Mouse (Mus musculus): ENCODE measurements around the gene Cdkn2d.
"Not testable (repeated sequence)": the region's sequence is repeated elsewhere in the genome, so short reads cannot be mapped to it uniquely, and the experiment has no call there.

The Cdkn2d gene

DNA sequence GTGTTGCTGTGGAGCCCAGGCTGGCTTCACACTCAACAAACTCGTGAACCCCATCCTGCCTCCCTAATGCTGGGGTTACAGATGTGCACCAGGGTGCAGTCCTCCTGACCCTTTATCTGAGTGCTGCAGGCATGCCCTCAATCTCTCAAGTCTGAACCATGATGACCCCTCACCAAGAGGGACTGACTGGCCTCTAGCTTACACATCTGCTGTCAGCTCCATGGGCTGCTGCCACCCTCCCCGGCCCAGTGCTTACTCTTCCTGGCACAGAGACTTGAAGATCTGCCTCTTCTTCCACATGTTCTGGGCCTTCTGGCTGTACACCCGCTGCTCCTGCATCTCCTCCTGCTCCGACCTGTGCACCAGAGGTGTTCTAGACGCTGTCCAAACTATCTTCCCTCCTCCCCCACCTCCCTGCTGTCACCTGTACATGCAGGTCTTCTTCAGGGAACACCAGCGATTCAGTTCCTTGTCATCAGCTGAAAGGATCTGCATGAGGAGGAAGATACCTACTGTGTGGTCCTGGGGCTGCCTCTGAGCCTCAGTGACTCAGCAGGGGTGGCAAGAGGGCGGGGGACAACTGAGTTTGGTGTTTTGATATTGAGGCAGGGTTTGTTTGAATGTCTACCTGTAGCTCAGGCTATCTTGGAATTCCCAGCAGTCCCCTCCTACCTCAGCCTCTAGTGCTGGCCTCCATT lies 16.0 kb downstream of the Cdkn2d start:
- DNase-seq (ENCODE audit: low spot score) = no peak

DNA sequence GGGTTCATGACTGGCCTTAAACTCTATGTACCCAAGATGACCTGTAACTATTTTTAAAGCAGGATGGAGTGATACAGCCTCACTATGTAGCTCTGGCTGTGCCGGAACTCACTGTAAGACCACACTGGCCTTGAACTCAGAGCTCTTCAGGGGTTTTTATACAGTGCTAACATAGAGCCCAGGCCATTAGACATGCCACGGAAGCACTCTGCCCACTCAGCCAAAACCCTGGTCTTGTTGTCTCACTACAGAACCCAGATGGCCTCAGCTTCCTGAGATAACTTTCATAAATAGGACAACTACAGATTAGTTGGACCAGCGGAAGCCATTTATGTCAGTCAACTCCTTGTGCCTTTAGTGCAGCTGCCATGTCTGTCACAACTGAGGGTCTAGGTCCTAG lies 16.9 kb downstream of the Cdkn2d start:
- DNase-seq (ENCODE audit: low spot score) = no peak

- DNase-seq (ENCODE audit: low spot score) = no peak
Measured at GRCm38 (mm10) chr9:21273520-21274228, 17.5 kb downstream of the Cdkn2d start.

DNA sequence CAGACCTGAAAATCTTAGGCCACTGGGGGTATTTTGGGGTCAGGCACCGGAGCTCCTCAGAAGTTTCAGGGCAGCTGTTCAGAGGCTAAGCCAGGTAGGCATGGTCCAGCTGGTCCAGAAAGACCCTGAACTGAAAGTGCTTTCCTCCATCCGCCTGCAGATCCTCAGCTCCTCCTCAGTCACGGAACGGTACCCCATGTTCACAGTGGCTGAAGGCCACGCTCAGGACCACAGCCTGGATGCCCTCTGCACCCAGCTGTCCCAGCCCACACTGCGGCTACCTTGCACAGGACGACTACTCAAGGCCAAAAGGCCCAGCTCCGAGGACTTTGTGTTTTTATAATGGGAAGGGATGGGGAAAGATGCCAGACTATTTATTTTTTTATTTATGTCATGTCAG lies 18.1 kb downstream of the Cdkn2d start:
- DNase-seq (ENCODE audit: low spot score) = no peak

- no peak for DNase-seq (ENCODE audit: low spot score)
Measured at GRCm38 (mm10) chr9:21272391-21272790, 18.8 kb downstream of the Cdkn2d start.

GRCm38 (mm10) chr9:21269590-21269989 lies 21.6 kb downstream of the Cdkn2d start:
- not testable (repeated sequence) for DNase-seq (ENCODE audit: low spot score)

DNA sequence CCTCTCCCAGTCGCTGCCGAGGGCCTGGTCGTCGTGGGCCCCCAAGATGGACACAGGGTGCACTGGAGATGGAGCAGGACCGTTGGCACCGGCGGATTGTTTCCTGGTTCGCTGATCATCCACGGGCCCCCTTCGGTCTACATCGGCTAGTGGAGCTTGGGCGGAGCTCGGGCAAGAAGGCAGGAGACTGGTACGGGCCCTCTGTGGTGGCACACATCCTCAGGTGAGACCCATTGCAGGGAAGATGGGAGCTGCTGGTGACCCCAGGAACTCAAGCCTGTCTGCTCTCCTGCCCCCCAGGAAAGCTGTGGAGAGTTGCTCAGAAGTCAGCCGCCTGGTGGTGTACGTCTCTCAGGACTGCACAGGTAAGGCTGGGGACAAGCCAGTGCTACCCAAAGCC lies 22.9 kb downstream of the Cdkn2d start:
- DNase-seq (ENCODE audit: low spot score) = no peak

DNA sequence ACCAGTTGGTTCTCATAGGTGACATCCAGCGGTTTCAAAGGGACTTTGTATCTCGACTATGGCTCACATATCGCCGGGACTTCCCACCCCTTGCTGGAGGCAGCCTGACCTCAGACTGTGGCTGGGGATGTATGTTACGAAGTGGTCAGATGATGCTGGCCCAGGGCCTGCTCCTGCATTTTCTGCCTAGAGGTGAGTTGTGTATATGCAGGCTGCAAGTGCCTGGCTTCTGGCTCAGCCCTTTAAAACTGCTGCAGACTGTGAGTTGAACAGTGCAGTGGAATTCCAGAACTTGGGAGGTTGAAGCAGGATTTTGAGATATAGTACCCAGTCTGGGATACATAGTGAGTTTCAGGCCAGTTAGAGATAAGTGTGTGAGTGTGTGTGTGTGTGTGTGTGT lies 24.3 kb downstream of the Cdkn2d start:
- no peak for DNase-seq (ENCODE audit: low spot score)

DNA sequence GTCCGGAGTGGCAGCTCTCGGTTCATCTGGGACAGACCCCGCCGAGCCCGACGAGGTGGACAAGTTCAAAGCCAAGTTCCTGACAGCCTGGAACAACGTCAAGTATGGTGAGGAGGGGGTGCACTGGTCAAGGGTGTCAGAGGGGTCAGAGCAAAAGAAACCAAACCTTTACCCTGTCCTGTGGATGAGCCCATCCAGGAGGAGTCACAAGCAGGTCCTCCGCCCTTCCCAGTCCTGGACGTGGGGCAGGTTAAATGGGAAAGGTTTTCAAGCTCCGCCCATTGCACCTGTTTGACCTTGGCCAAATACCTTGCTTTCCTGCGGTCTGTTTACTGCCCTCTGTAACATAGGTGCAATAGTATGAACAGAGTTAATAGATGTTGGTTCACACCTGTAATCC lies 25.6 kb downstream of the Cdkn2d start:
- no peak for DNase-seq (ENCODE audit: low spot score)

GRCm38 (mm10) chr9:21265000-21265561 lies 26.1 kb downstream of the Cdkn2d start, which contains the start of gene Atg4d:
Atg4d (plus strand) TSS chr9:21265293.
- peak; percentile 99 for DNase-seq (ENCODE audit: low spot score)

- DNase-seq (ENCODE audit: low spot score) = no peak
Measured at GRCm38 (mm10) chr9:21264272-21264999, 26.8 kb downstream of the Cdkn2d start.

- DNase-seq (ENCODE audit: low spot score) = no peak
Measured at GRCm38 (mm10) chr9:21261831-21262230, 29.4 kb downstream of the Cdkn2d start.

GRCm38 (mm10) chr9:21260491-21261040 lies 30.6 kb downstream of the Cdkn2d start:
- DNase-seq (ENCODE audit: low spot score) = no peak

GRCm38 (mm10) chr9:21256349-21256748 lies 34.9 kb downstream of the Cdkn2d start:
- not testable (repeated sequence) for DNase-seq (ENCODE audit: low spot score)

- DNase-seq (ENCODE audit: low spot score) = no peak
Measured at GRCm38 (mm10) chr9:21254690-21255089, 36.5 kb downstream of the Cdkn2d start.

GRCm38 (mm10) chr9:21251116-21251735 lies 40.0 kb downstream of the Cdkn2d start:
- DNase-seq (ENCODE audit: low spot score) = no peak

- no peak for DNase-seq (ENCODE audit: low spot score)
Measured at GRCm38 (mm10) chr9:21250509-21250908, 40.7 kb downstream of the Cdkn2d start.

DNA sequence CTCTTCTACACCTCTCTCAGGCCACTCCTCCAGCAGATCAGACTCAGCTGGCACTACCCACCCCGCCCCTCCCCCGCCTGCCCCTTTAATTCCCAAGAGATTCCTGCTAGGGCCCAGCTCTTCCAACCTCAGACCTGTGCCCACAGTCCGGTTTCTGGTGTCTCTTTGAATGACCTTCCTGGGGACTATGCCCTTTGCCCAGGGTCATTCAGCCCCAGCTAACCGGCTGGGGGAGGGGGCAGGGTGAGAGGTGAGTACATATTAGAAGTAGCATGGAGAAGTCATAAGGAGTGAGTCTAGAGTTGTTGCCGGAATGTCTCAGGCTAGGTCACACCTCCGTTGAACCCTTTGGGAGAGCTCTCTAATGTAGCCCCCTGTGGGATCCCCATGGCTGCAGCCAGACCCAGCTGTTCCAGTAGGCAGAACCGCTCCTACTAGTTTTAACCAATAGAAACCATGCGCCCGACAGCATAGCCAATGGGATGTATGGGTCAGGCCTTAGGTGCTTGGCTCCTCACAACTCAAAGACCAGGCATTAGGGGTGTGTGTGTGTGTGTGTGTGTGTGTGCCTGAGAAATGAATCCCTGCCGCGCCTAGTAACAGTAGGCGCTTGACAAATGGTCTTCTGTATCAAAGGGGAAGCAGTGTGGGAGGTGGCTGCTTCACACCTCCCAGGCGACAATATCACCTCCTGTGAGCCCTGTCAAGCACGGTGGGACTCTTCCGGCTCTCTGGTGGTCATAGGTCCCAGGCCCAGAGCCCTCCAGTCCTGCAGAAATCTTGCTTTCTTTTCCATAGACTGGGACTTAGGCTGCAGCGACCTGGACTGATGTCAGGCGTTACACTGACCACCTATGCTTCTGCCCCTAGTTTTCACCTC lies 41.3 kb downstream of the Cdkn2d start:
- no peak for DNase-seq (ENCODE audit: low spot score)

GRCm38 (mm10) chr9:21248326-21248725 lies 42.9 kb downstream of the Cdkn2d start, which contains the start of gene S1pr5:
S1pr5 (minus strand) TSS chr9:21248443.
- DNase-seq (ENCODE audit: low spot score) = peak; percentile 46

GRCm38 (mm10) chr9:21246342-21246741 lies 44.9 kb downstream of the Cdkn2d start:
- no peak for DNase-seq (ENCODE audit: low spot score)

DNA sequence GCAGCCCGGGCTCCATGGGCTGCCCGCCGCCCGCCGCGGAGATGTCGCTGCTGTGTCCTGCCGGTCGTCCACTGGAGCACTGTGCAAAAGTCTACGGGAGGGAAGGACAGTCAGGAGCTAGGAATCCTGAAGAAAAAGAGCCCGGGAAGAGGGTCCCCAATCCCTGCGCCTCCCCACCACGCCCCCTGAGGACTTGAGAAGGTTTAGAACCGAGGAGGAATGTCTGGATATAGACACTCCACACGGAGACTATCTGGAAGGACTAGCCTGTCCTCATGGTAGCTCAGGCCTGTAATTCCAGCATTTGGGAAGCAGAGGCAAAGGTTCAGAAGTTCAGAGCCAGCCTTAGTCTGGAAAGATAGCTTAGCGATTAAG lies 46.1 kb downstream of the Cdkn2d start:
- DNase-seq (ENCODE audit: low spot score) = no peak
